Mouse (Mus musculus) megakaryocyte-erythroid progenitor cell, adult 5-6 weeks (primary cell): ENCODE results near the gene Adipor1. TPM values are rescaled to one million over a fixed set of nuclear protein-coding genes. Genes with fewer than 3 reads are reported as not detected.
"Not testable (repeated sequence)": the region's sequence is repeated elsewhere in the genome, so short reads cannot be mapped to it uniquely, and the experiment has no call there.

Experiments used
- ATAC-seq: replicated peaks from 2 replicates; pipeline ENCODE4 v1.8.0; 2016; ENCODE audit warnings: mild to moderate bottlenecking, inconsistent platforms; ENCODE audit not compliant: severe bottlenecking, poor library complexity, low FRiP score, low TSS enrichment
- total RNA-seq, 2 experiments: library from RNA; stranded (forward) in 1 of 2; stranded (reverse) in 1 of 2; fragments of 200-1000, 215-1000 nt in 1 of 2; fragments of >200 nt in 1 of 2; fragmentation: Nextera tagmentation in 1 of 2; gene quantifications; 2 replicates each; pipeline ENCODE4 v1.2.3; 2014 to 2017

The Adipor1 gene
- total RNA-seq, 2 experiments from 2014 or later: 37.5 to 42.2 TPM

DNA sequence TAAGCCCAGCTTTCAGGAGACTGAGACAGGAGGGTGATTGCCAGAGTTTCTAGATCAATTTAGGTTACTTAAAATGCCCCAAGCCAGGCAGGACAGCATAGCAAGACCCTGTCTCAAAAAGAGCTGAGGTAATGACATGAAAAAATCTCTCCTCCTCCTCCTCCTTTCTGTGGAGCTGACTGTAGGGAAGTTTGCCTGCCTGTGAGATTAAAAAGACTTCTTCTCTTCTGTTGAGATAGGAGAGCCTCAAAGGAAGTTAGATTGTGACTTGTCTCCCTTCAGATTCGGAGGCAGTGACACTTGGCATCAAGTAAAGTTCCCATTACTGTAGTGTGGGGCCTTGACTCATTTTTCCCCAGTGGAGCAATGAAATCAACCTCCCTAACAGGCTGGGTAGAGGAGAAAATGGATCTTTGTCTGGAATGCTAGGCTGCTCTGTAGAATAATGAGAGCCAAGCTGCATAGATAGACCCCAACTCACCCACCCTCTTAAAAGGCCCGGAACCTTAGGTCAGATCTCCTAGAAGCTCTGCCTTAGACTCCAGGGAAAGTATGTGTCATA, 3.3 kb downstream of the Adipor1 start:
- ATAC-seq: no peak

GRCm38 (mm10) chr1:134419176-134419575, 4.0 kb downstream of the Adipor1 start:
- no peak for ATAC-seq

DNA sequence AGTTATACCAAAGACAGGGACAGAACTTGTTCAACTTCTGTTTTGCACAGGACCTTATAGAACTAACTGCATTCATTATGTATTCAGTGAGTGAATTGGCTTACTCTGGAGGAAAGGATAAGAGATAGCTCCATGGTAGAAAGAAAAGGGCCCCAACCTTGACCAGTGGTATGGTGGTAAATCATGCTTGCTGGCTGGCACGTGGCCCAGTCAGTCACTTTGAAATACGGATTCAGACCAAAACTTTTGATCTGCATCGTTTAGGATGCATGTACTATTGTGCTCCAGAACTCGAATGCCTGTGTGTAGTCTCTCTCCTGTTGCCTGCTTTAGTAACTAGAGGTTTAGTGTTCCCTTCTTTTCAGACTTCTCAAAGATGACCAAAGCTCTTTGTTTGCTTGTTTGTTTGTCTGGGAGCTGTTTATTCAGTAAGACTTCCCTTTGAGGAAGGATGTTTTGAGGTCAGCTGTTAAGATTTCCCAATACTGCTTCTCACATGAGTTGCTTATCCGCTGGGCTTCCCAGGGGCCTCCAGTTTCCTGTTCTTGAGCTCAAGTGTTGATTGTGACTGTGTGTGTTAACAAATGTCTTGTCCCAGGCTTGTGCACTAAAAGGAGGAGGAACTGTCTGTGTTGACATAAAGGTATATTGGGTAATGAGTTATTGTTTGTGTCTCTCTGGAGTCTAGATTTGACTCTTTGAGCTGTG, 4.7 kb downstream of the Adipor1 start:
- ATAC-seq: no peak

- ATAC-seq: no peak
Measured at GRCm38 (mm10) chr1:134423911-134424310, 8.7 kb downstream of the Adipor1 start.

DNA sequence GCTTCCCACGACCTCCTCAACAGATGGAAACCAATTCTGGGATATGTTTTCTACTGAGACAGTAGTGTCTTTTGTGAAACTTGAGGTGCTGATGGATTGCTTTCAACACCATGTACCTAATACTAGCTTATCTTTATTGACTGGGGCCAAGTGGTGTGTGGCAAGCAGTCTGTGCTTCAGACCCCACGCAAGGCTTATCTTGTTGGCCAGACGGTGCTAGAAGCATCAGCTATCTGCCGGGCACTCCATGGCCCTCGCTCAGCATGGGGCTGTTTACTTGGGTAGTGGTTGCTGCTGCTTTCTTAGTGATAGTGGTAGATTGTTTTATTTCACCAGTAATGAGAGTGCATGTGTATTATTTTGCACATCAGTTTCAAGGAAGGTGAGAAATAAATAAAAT, 11.1 kb downstream of the Adipor1 start:
- ATAC-seq: peak; percentile 99

DNA sequence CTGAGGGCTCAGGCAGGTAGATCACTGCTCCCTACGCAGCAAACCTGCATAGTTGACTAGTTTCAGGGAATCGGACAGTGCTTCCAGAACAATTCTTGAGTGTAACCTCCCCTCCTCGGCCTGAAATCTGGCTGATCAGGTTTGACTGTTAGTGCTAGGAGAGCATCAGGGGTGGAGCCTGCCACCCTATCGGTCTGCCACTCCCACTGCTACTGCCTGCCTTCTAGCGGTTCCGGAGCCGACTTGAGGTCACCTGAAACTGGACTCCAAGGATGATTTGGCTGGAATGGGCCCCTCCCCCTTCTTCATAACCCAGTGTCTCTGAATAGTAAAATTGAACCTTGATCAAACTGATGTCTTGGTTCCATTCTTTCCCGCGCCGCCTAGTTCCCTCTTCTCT, 17.8 kb downstream of the Adipor1 start:
- ATAC-seq: no peak

GRCm38 (mm10) chr1:134433473-134433872, 18.3 kb downstream of the Adipor1 start:
- no peak for ATAC-seq

DNA sequence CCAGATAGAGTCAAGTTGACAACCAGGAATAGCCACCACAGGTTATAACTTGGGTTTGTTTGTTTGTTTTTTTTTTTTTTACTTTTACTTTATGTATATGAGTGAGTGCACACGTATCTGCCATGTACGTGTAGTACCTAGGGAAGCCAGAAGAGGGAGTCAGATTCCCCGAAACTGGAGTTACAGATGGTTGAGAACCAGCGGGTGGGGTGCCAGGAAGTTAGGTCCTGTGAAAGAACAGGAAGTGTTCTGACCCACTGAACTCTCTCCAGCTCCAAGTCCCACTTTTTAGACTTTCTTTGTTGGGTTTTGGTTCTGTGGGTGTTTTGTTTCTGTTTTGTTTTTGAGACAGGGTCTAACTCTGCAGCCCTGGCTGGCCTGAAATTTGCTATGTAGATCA, 20.2 kb downstream of the Adipor1 start:
- peak; percentile 77 for ATAC-seq

- no peak for ATAC-seq
Measured at GRCm38 (mm10) chr1:134440437-134440836, 25.3 kb downstream of the Adipor1 start.

GRCm38 (mm10) chr1:134441737-134442136, 26.6 kb downstream of the Adipor1 start:
- not testable (repeated sequence) for ATAC-seq

GRCm38 (mm10) chr1:134442394-134442793, 27.2 kb downstream of the Adipor1 start:
- ATAC-seq: no peak

DNA sequence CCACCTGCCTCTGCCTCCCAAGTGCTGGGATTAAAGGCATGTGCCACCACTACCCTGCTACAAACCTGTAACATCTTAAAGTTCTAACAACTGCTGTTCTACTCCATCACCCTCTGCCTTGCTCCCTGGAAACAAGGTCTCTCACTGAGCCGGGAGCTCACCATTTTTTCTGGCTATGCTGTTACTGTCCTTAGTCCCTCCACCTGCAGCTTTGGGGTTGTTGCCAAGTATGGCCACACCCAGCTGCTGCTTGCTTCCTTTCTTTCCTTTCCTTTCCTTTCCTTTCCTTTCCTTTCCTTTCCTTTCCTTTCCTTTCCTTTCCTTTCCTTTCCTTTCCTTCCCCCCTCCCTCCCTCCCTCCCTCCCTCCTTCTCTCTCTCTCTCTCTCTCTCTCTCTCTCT, 28.1 kb downstream of the Adipor1 start:
- ATAC-seq: not testable (repeated sequence)

- ATAC-seq: no peak
Measured at GRCm38 (mm10) chr1:134445418-134445817, 30.2 kb downstream of the Adipor1 start.

DNA sequence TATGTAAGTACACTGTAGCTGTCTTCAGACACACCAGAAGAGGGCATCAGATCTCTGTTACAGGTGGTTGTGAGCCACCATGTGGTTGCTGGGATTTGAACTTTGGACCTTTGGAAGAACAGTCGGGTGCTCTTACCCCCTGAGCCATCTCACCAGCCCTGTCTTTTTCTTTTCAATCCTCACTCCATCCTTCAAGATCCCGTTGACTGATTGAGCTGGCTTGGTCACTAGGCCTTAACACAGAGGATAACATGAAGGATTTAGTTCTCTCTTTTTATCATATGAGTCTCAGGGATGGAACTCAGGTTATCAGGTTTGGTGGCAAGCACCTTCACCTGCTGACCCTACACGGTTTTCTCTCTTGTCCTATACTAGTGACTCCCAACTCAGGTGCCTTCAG, 33.4 kb downstream of the Adipor1 start:
- ATAC-seq: not testable (repeated sequence)

DNA sequence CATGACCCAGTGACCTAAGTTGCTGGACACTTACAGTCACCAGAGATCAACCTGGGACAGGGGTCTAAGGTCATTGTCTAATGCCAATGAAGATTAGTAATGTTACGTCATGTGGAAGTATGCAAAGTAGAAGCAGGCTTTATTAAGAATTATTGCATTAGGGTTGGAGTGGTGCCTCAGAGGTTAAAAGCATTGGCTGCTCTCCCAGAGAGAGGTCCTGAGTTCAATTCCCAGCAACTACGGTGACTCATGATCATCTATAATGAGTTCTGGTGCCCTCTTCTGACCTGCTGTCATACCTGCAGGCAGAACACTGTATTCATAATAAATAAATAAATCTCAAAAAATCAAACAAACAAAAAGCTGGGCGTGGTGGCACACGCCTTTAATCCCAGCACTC, 35.0 kb downstream of the Adipor1 start:
- no peak for ATAC-seq

GRCm38 (mm10) chr1:134450986-134451385, 35.8 kb downstream of the Adipor1 start:
- ATAC-seq: peak; percentile 77

DNA sequence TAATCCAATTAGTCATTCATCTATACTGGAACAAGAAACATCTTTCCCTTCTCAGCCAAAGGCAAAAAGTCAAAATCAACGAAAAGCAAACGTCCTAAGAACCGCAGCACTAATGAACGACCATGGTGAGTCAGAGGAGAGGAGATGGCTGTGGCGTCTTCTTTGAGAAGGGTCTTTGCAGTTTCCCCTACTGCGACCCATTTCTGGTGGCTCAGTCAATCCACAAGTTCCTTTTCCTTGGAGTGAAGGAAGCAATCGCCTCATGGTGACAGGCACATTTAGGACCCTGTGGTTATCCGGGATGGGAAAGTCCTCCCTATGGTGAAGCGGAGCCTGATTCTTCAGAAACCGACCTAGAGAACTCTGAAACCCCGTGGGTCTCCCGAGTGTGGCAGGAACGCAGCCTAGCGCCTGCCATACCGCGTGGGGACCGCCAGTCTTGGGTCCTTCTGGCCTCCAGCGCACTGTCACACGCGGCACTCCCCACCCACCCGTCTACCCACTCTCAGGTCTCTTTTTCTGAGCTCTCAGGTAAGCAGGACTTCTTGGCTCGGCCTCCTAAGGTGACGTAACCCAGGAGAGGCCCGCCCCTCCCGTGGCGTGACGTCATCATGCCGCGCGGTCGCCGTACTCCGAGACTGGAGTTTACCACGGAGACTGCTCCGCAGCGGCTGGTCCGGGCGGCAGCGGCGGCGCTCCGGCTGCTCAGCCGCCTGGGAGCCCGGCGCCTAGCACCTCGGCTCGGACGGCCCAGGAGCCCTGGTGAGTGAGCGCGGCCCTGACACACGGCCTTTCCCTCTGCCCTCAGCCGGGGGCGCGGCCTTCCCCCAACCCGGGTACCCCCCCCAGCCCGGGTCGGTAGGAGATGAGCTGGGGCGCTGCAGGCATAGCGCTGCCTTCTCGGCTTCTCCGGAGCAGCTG, 40.0 kb downstream of the Adipor1 start, which contains the start of gene Klhl12:
Gene Klhl12, plus strand, starts transcription at position 628 of the 921 bp plus-strand sequence.
- ATAC-seq: peak; percentile 78

GRCm38 (mm10) chr1:134456060-134456459, 40.9 kb downstream of the Adipor1 start:
- no peak for ATAC-seq

DNA sequence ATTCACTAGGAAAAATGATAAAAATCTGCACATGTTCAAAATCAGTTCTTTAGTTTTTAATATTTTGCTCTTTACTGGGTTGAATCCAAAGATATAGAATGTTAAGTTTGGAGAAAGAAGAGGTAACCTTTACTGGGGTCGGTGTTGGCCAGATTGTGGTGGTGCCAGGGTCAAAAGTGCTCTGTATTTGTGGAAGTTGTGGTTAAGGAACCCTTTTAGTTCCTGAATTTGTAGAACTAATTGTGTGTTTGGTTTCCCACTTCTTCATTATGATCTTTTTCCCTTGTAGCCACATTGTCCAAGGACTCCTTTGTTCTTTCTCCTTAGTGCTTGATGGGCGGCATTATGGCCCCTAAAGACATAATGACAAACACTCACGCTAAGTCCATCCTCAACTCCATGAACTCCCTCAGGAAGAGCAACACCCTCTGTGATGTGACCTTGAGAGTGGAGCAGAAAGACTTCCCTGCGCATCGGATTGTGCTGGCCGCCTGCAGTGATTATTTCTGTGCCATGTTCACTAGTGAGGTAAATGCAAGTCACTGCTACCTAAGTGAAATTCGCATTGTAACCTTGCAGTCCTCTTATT, 43.1 kb downstream of the Adipor1 start:
- ATAC-seq: no peak
